Mouse (Mus musculus) embryonic facial prominence, embryonic 10.5 days (tissue): ENCODE results near the gene Gm20661. TPM values are rescaled to one million over a fixed set of nuclear protein-coding genes. Genes with fewer than 3 reads are reported as not detected.

Experiments
- DNase-seq: peaks from one replicate; pipeline ENCODE4 v3.0.0-alpha.2; 2017; ENCODE audit warnings: low spot score
- H3K27ac ChIP-seq: fragments of 300-500 bp; sonication (generic); replicated peaks from 2 replicates; pipeline ENCODE4 v1.5.1; 2016; ENCODE audit warnings: mild to moderate bottlenecking
- H3K27me3 ChIP-seq: fragments of 300-500 bp; sonication (generic); replicated peaks from 2 replicates; pipeline ENCODE4 v1.6.1; 2016; ENCODE audit warnings: low read depth, mild to moderate bottlenecking; ENCODE audit not compliant: poor library complexity, severe bottlenecking
- H3K36me3 ChIP-seq: fragments of 300-500 bp; sonication (generic); replicated peaks from 2 replicates; pipeline ENCODE4 v1.6.1; 2016; ENCODE audit warnings: mild to moderate bottlenecking, moderate library complexity
- H3K4me1 ChIP-seq: fragments of 300-500 bp; sonication (generic); 2 replicates; pipeline ENCODE4 v1.6.1; 2016
- H3K4me3 ChIP-seq: fragments of 300-500 bp; sonication (generic); 2 replicates; pipeline ENCODE4 v1.5.1; 2016; ENCODE audit warnings: mild to moderate bottlenecking, moderate library complexity
- H3K9me3 ChIP-seq: fragments of 300-500 bp; sonication (generic); 2 replicates; pipeline ENCODE4 v1.6.1; 2016; ENCODE audit warnings: mild to moderate bottlenecking
- WGBS: fragments of 180-500 bp; shearing (Covaris S2); methylation state at CpG from one replicate; pipeline ENCODE4 v1.1.7; 2016; 5-methylcytosine and 5-hydroxymethylcytosine counted together
- polyA plus RNA-seq: library from polyadenylated mRNA; unstranded; fragments of >200 nt; fragmentation: Nextera tagmentation; extraction: Ambion mirVana; gene quantifications from 2 replicates; pipeline ENCODE4 v1.2.1, GENCODE M21; 2016

Gm20661 gene
- polyA plus RNA-seq, 1 experiment from 2014 or later = 4.4 TPM

DNA sequence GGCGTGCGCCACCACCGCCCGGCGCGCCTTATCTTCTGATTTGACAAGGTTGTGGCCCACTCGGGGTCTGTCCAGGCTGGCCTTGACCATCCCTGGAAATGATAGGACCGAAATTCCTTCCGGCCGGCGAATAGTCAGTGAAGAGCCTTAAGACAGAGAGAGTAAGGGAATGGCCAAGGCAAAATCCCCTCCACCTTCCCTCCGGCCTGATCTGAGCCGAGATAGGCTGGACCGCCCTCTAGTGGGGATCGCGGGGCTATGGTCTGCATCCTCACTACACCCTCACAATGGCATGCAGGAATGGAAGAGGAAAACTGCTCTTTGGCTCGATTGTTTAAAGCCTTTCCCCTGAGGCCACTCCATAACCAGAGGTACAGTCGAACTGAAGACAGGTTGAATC lies 3.5 kb downstream of the Gm20661 start:
- H3K27ac ChIP-seq = peak overlapping the region; percentile 95

DNA sequence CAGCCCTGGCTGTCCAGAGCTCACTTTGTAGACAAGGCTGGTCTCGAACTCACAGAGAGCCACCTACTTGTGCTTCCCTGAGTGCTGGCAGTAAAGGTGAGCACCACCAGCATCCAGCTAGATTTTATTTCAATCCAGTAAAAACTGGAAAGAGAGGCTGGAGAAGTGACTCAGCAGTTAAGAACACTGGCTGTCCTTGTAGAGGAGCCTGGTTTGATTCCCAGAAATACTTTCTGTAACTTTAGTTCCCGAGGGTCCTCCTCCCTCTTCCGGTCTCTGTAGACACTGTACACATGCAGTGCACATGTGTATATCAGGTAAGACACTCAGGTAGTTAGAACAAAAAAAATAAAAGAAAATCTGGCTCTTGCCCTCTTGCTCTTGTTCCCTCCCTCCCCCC lies 5.1 kb downstream of the Gm20661 start:
- Histone ChIP-seq H3K27me3 (peaks cover 12% of the 10 kb centered on the region; the same call in 1 of the 2 replicates), H3K4me3 (no peak overlapping the region), H3K9me3 (no peaks in the 10 kb centered on the region), H3K36me3 (peaks cover 7% of the 10 kb centered on the region; the same call in 1 of the 2 replicates), H3K27ac (peak overlapping the region; percentile 77), H3K4me1 (peaks cover 60% of the 10 kb centered on the region)
- no peak for DNase-seq
- 59% methylated on average over 3 of the region's 3 CpGs for WGBS

More for the DNA sequence above, 3.5 kb downstream of the Gm20661 start:
- Histone ChIP-seq H3K4me3 (peak overlapping the region; percentile 81), H3K36me3 (peaks cover 7% of the 10 kb centered on the region; the same call in 1 of the 2 replicates), H3K4me1 (peaks cover 67% of the 10 kb centered on the region), H3K9me3 (no peaks in the 10 kb centered on the region), H3K27me3 (peaks cover 12% of the 10 kb centered on the region; the same call in 1 of the 2 replicates)
- 4% methylated on average over 18 of the region's 18 CpGs for WGBS
- peak; percentile 90 for DNase-seq

- Histone ChIP-seq H3K4me3 (no peak within 1 kb of the TSS), H3K36me3 (no peaks in the 10 kb centered on the region), H3K4me1 (peaks cover 19% of the 10 kb centered on the region), H3K27ac (peak within 1 kb of the TSS; percentile 30; the same call in 1 of the 2 replicates), H3K27me3 (no peaks in the 10 kb centered on the region), H3K9me3 (no peaks in the 10 kb centered on the region)
- WGBS = 48% methylated on average over 2 of the region's 2 CpGs
- DNase-seq = no peak
Observed at GRCm38 (mm10) chr9:107992197-107992596, 9.3 kb downstream of the Gm20661 start, which contains the start of gene Cdhr4. Gene Cdhr4, plus strand, starts transcription at chr9:107992497.

DNA sequence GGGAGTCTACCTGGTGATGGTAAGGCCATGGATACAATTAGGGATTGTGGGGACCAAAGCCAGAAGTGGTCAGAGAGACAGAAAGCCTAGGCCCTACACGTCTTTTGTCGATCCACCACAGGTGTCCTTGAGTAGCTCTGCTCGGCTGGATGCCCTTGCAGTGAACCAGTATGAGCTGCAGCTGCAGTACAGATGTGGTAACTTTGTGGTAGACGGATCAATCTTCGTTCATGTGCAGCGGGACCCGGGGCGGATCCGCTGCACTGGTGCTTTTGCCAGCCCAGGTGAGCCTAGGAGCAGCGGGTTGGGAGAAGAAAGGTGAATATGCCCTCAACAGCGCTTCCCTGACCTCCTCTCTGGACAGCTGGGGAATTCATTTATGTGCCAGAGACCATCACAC lies 10.2 kb downstream of the Gm20661 start:
- 85% methylated on average over 11 of the region's 11 CpGs for WGBS
- no peaks in the 10 kb centered on the region for H3K9me3 ChIP-seq

DNA sequence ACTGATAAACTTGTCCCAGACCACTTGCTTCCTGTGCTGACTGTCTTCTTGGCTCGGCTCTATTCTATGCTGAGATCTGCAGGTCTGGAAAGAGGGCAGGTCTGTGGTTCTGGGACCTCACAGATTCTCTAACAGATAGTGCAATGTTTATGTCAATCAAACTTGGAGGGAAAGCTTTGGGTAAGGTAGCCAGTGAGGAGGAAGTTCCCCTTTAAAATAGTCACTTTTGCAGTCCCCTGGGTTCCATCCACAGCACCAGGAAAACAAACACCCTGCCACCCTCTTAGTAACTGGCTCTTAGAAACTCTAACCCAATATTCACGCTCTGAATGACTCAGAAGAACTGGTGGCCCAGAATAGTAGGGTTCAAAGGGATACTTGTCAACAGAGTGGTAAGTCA lies 11.6 kb downstream of the Gm20661 start:
- no peak for DNase-seq
- H3K27ac ChIP-seq = no peak overlapping the region
- H3K4me1 ChIP-seq = peaks cover 8% of the 10 kb centered on the region
- no peaks in the 10 kb centered on the region for H3K9me3 ChIP-seq
- WGBS = 73% methylated on average over 2 of the region's 2 CpGs
- no peaks in the 10 kb centered on the region for H3K27me3 ChIP-seq
- no peak overlapping the region for H3K4me3 ChIP-seq
- H3K36me3 ChIP-seq = no peaks in the 10 kb centered on the region

More for the DNA sequence above, 10.2 kb downstream of the Gm20661 start:
- no peak overlapping the region for H3K4me3 ChIP-seq
- H3K4me1 ChIP-seq = peaks cover 13% of the 10 kb centered on the region
- no peak overlapping the region for H3K27ac ChIP-seq
- H3K36me3 ChIP-seq = no peaks in the 10 kb centered on the region
- no peak for DNase-seq
- H3K27me3 ChIP-seq = no peaks in the 10 kb centered on the region

GRCm38 (mm10) chr9:107995513-107995912 lies 12.7 kb downstream of the Gm20661 start:
- WGBS = 92% methylated on average over 21 of the region's 21 CpGs

DNA sequence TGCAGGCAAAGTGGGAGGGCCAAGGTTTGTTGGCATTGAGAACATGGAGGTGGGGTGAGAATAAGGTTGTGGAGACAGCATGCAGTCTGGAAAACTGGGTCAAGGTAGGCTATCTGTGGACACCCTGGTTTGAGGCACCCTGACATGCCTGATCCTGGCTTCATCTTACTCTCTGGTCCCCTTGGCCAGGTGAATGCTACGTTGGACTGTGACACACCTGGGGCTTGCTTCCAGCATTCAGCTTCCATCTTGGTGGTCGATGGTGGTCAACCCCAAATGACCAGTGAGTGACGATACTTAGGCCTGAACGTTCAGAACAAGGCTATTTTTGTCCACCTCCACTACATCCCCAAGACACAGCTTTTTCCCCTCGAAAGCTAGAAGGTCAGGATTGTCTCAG lies 13.2 kb downstream of the Gm20661 start, which contains the start of gene Gm20662:
Gm20662 (plus strand) TSS at position 301 of the 400 bp plus-strand sequence.
- WGBS = 93% methylated on average over 5 of the region's 5 CpGs
- H3K4me1 ChIP-seq = peaks cover 8% of the 10 kb centered on the region
- H3K9me3 ChIP-seq = no peaks in the 10 kb centered on the region
- no peak for DNase-seq
- no peak within 1 kb of the TSS for H3K4me3 ChIP-seq
- no peaks in the 10 kb centered on the region for H3K36me3 ChIP-seq
- no peak within 1 kb of the TSS for H3K27ac ChIP-seq
- no peaks in the 10 kb centered on the region for H3K27me3 ChIP-seq

More at GRCm38 (mm10) chr9:107995513-107995912, 12.7 kb downstream of the Gm20661 start:
- Histone ChIP-seq H3K27ac (no peak overlapping the region), H3K27me3 (no peaks in the 10 kb centered on the region), H3K36me3 (no peaks in the 10 kb centered on the region), H3K9me3 (no peaks in the 10 kb centered on the region), H3K4me1 (peaks cover 8% of the 10 kb centered on the region), H3K4me3 (no peak overlapping the region)
- DNase-seq = no peak

GRCm38 (mm10) chr9:108001922-108002770 lies 19.3 kb downstream of the Gm20661 start, which contains the start of gene Ip6k1:
Gene Ip6k1, plus strand, starts transcription at chr9:108002501.
- H3K4me3 ChIP-seq = peak within 1 kb of the TSS; percentile 97
- H3K9me3 ChIP-seq = no peaks in the 10 kb centered on the region
- H3K36me3 ChIP-seq = peaks cover 9% of the 10 kb centered on the region
- H3K4me1 ChIP-seq = peaks cover 27% of the 10 kb centered on the region
- H3K27me3 ChIP-seq = no peaks in the 10 kb centered on the region
- peak within 1 kb of the TSS; percentile 97 for H3K27ac ChIP-seq
- DNase-seq = peak; percentile 99
- WGBS = under 1% methylated on average over 51 of the region's 51 CpGs

GRCm38 (mm10) chr9:108002778-108003530 lies 20.1 kb downstream of the Gm20661 start:
- H3K36me3 ChIP-seq = peaks cover 10% of the 10 kb centered on the region
- H3K4me1 ChIP-seq = peaks cover 27% of the 10 kb centered on the region
- H3K27me3 ChIP-seq = no peaks in the 10 kb centered on the region
- no peak for DNase-seq
- peak overlapping the region; percentile 97 for H3K27ac ChIP-seq
- peak overlapping the region; percentile 97 for H3K4me3 ChIP-seq
- under 1% methylated on average over 50 of the region's 50 CpGs for WGBS
- no peaks in the 10 kb centered on the region for H3K9me3 ChIP-seq

GRCm38 (mm10) chr9:108003531-108003890 lies 20.7 kb downstream of the Gm20661 start:
- Histone ChIP-seq H3K27ac (peak overlapping the region; percentile 97), H3K27me3 (no peaks in the 10 kb centered on the region), H3K4me3 (peak overlapping the region; percentile 97), H3K4me1 (peaks cover 27% of the 10 kb centered on the region), H3K9me3 (no peaks in the 10 kb centered on the region), H3K36me3 (peaks cover 16% of the 10 kb centered on the region)
- 23% methylated on average over 8 of the region's 8 CpGs for WGBS
- peak; percentile 21 for DNase-seq

DNA sequence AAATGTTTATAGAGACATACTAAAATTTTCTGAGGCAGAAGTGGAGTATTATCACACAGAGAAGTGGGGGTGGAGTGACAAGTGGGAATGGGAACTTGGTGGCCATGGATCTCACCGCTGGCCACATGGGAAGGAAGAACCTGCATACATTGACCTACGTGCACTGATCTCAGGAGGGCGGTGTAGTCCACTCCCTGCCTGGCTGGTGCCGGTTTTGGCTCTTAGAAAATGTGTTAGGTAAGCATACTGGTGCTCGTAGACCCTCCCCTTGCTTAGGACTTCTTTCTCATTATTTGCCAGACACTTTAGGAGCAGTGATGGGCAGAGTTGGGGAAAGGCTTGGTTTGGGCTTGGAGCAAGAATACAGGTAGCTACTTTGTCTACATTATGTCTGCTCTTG lies 25.2 kb downstream of the Gm20661 start:
- no peak overlapping the region for H3K4me3 ChIP-seq
- no peaks in the 10 kb centered on the region for H3K9me3 ChIP-seq
- no peaks in the 10 kb centered on the region for H3K27me3 ChIP-seq
- H3K36me3 ChIP-seq = peaks cover 44% of the 10 kb centered on the region
- peaks cover 19% of the 10 kb centered on the region for H3K4me1 ChIP-seq
- 93% methylated on average over 5 of the region's 5 CpGs for WGBS
- DNase-seq = no peak
- H3K27ac ChIP-seq = no peak overlapping the region

DNA sequence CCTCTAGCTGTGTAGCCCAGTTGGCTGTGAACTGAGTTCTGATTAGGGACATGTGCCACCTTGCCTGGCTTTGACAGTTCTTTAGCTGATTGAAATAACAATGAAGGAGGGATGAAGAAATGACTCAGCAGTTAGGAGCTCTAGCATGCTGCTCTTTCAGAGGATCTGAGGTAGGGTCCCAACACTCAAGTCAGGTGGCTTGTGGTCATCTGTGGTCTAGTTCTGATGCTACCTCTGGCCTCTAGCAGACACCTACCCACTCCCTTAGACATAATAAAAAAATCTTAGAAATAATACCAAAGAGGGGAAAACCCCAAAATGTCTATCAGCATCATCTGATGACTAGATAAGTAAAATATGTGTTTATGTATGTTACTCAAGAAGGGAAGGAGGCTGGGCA lies 27.5 kb downstream of the Gm20661 start:
- peaks cover 54% of the 10 kb centered on the region for H3K36me3 ChIP-seq
- no peaks in the 10 kb centered on the region for H3K27me3 ChIP-seq
- DNase-seq = no peak
- no peaks in the 10 kb centered on the region for H3K4me1 ChIP-seq
- H3K9me3 ChIP-seq = no peaks in the 10 kb centered on the region
- no peak overlapping the region for H3K4me3 ChIP-seq
- no peak overlapping the region for H3K27ac ChIP-seq
